Mouse (Mus musculus) thymus, adult 2 months (tissue): ENCODE data around the gene Zglp1. TPM values are rescaled to one million over a fixed set of nuclear protein-coding genes. Genes with fewer than 3 reads are reported as not detected.
"Not testable (repeated sequence)": the region's sequence is repeated elsewhere in the genome, so short reads cannot be mapped to it uniquely, and the experiment has no call there.

Source experiments
- DNase-seq: peaks from one replicate; pipeline ENCODE4 v3.0.0; 2021
- H3K27ac ChIP-seq: fragments of 200-500 bp; 2 replicates; pipeline ENCODE4 v1.5.1; 2012; ENCODE audit warnings: low read length, control low read depth; ENCODE audit not compliant: control insufficient read depth, insufficient read depth
- H3K27me3 ChIP-seq: fragments of 200-500 bp; 2 replicates; pipeline ENCODE4 v1.6.1; 2012; ENCODE audit warnings: mild to moderate bottlenecking, low read length, moderate library complexity, mixed read lengths; ENCODE audit not compliant: control insufficient read depth, insufficient read depth
- H3K36me3 ChIP-seq: fragments of 200-500 bp; 2 replicates; pipeline ENCODE4 v1.6.1; 2012; ENCODE audit warnings: mild to moderate bottlenecking, low read length, moderate library complexity; ENCODE audit not compliant: control insufficient read depth, insufficient read depth
- H3K4me1 ChIP-seq: fragments of 200-500 bp; replicated peaks from 2 replicates; pipeline ENCODE4 v1.6.1; 2012; ENCODE audit warnings: low read length; ENCODE audit not compliant: control insufficient read depth, insufficient read depth
- H3K4me3 ChIP-seq: fragments of 200-500 bp; 2 replicates; pipeline ENCODE4 v1.5.1; 2012; ENCODE audit warnings: mild to moderate bottlenecking, low read length, control low read depth, moderate library complexity; ENCODE audit not compliant: control insufficient read depth, insufficient read depth
- CTCF ChIP-seq: fragments of 200-500 bp; IDR thresholded peaks from 2 replicates; pipeline ENCODE4 v1.5.1; 2012; ENCODE audit warnings: mild to moderate bottlenecking, control low read depth, low read length, moderate library complexity, borderline replicate concordance; ENCODE audit not compliant: control insufficient read depth, poor library complexity, insufficient read depth; ENCODE audit errors: extremely low read depth
- POLR2A ChIP-seq: fragments of 200-500 bp; IDR thresholded peaks from 2 replicates; pipeline ENCODE4 v1.6.1; 2012; ENCODE audit warnings: mild to moderate bottlenecking, low read length, control low read depth, moderate library complexity; ENCODE audit not compliant: control insufficient read depth, poor library complexity, insufficient read depth; ENCODE audit errors: extremely low read depth
- WGBS: fragments of 180-500 bp; shearing (Covaris S2); methylation state at CpG from one replicate; pipeline ENCODE4 v1.1.7; 2018; 5-methylcytosine and 5-hydroxymethylcytosine counted together
- polyA plus RNA-seq: library from polyadenylated mRNA; depleted of rRNA; stranded (reverse); fragments of >200 nt; gene quantifications from 2 replicates; pipeline ENCODE4 v1.2.3, GENCODE M21; 2012

The Zglp1 gene
- polyA plus RNA-seq, 1 experiment: 1.1 TPM

DNA sequence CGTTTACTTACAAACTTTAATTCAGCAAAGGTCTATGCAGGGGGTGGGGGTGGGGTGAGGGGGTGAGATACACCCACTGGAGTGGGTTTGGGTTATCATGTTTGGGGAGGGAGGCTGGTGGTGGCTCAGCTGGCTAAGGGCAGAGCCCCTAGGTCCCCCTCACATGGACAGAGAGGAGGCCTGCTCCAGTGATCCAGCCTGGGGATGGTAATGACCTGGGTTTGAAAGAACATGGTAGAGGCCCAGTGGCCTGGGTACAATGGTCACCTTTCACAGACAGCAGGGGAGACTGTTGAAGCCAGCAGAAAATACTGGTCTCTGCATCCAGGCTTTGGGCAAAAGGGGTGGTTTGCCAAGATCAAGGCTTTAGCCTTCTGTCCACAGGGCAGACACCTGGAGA is 7.3 kb upstream of the Zglp1 start:
- TF ChIP-seq POLR2A (no peak), CTCF (no peak)
- Histone ChIP-seq H3K27ac (no peak overlapping the region), H3K4me3 (no peak overlapping the region), H3K36me3 (peaks cover 40% of the 10 kb centered on the region), H3K4me1 (peaks cover 4% of the 10 kb centered on the region; the same call in 1 of the 2 replicates), H3K27me3 (no peaks in the 10 kb centered on the region)
- no peak for DNase-seq
- WGBS: 70% methylated on average over 1 of the region's 1 CpGs

DNA sequence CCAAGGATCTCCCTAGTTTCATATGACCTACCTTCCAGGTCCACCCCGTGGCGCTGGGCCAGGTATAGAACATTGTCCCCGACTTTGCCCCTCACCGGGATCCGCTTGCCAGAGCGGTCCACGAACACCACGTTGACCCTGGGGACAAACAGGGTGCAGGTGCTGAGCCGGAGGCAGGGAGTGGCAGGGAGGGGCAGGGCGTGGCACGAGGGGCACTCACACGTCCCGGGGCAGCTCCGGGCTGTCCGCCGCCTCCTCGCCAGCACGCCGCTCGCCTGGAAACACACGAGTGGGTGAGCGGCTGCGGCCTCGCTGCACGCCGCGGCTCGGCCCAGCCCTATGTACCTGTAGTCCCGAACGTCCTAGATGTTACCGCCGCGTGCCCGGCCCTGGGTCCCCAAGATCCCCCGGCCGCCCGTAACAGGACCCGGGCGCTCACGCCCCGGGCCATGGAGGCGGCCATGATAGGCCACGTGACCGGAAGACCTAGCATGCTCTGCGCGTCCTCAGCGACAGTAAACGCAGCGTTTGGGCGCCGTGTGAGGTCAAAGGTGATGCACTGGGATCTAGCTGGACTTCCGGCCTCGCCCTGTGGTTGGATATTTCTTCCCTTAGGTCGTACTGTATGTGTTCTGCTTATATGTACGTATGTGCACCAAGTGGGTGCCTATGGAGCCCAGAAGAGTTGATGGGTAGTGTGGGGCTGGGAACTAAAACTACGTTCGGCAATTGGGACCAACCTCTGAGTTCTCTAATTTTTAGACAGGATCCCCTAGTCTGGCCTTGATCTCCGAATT is 6.3 kb upstream of the Zglp1 start, which contains the start of the genes Gm49373 and Fdx1l:
Gene Gm49373 (minus strand): TSS at position 53 of the 797 bp plus-strand sequence.
Gene Fdx1l (minus strand): TSS at position 571 of the 797 bp plus-strand sequence.
- Histone ChIP-seq H3K4me3 (peak within 1 kb of the TSS; percentile 67), H3K36me3 (peaks cover 31% of the 10 kb centered on the region), H3K4me1 (peaks cover 4% of the 10 kb centered on the region; the same call in 1 of the 2 replicates), H3K27ac (no peak within 1 kb of the TSS), H3K27me3 (no peaks in the 10 kb centered on the region)
- DNase-seq: peak; percentile 84
- WGBS: 2% methylated on average over 58 of the region's 58 CpGs
- no peak for TF ChIP-seq POLR2A
- peak; percentile 42; the same call in 1 of the 2 replicates for TF ChIP-seq CTCF

DNA sequence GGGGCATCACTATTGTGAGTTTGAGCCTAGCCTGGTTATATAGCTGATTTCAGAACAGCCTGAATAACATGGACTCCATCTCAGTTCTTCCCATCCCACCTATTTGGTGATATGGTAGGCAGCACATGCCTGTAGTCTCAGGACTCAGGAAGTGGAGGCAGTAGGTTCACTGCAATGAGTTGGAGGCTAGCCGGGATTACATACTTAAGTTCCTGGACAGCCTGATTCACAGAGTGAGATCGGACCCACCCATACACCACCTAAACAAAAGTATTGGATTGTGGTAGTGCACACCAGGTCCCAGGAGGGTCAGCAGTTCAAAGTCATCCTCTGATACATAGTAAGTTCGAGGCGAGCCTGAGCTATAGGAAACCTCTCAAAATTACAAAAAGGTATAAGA is 5.7 kb upstream of the Zglp1 start:
- H3K4me3 ChIP-seq: peak overlapping the region; percentile 67
- H3K27me3 ChIP-seq: no peaks in the 10 kb centered on the region
- H3K4me1 ChIP-seq: peaks cover 4% of the 10 kb centered on the region; the same call in 1 of the 2 replicates
- DNase-seq: no peak
- 15% methylated on average over 4 of the region's 4 CpGs for WGBS
- peaks cover 27% of the 10 kb centered on the region for H3K36me3 ChIP-seq
- TF ChIP-seq CTCF (no peak), POLR2A (no peak)
- H3K27ac ChIP-seq: no peak overlapping the region

DNA sequence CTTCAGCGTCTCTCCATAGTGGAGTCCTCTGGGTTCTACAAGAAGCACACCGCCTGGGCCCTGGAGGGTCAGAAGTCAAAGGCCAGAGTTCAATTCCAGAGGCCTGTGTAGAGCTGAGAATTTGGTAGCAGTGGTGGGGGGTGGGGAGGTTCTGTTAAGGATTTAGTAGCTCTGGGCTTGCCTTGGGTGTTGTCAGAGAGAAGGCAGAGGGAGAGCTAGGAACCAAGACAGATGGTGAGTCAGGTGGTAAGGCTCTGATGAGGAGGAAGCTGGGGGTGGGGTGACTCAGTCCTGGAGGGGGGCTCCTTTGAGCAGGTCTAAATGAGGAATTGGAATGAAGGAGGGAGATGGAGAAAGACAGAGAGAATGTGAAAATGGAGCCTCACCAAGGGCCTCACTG is 4.0 kb downstream of the Zglp1 start:
- H3K27ac ChIP-seq: no peak overlapping the region
- H3K4me3 ChIP-seq: no peak overlapping the region
- TF ChIP-seq POLR2A: no peak
- H3K4me1 ChIP-seq: no peaks in the 10 kb centered on the region
- no peak for DNase-seq
- no peaks in the 10 kb centered on the region for H3K36me3 ChIP-seq
- 96% methylated on average over 2 of the region's 2 CpGs for WGBS
- no peaks in the 10 kb centered on the region for H3K27me3 ChIP-seq

DNA sequence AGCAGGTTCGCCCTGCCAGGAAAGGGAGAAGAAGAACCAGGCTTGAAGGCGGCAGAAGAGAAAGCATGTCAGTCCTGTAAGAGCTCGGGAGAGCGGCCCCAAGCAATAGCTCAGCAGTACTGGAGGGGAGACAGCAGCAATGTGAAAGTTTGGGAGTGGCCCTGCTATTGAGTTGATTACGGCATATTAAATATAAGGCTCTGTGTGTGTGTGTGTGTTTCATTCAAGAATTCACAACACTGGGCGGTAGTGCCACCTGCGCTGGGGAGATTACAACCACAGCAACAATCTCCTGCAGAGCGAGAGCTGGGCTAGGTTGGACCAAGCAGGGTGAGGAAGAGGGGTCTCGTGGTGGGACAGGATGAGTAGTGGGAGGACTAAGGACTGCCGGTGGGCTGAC is 15.3 kb downstream of the Zglp1 start:
- WGBS: 85% methylated on average over 10 of the region's 10 CpGs
- TF ChIP-seq POLR2A: no peak
- no peaks in the 10 kb centered on the region for H3K4me1 ChIP-seq

DNA sequence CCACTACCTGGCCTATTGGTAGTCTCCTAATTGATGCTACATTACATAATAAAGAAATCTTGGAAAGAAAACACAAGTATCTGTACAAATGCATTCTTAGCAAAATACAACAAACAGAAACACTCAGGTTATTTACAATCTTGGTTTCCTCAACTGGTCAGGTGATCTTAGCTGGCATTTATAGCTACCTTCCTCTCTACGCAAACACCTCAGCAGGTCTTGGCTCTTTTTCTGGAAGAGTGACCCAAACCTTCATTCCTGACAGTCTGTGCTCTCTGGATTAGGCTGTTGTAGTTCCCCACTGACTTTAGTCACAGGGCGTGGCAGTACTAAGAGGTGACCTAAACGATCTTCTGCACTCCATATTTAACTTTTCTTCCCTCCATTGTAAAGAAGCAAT is 21.7 kb downstream of the Zglp1 start:
- 81% methylated on average over 3 of the region's 3 CpGs for WGBS
- TF ChIP-seq CTCF (no peak), POLR2A (no peak)

More for the DNA sequence above, 15.3 kb downstream of the Zglp1 start:
- Histone ChIP-seq H3K27me3 (no peaks in the 10 kb centered on the region), H3K36me3 (no peaks in the 10 kb centered on the region), H3K4me3 (no peak overlapping the region), H3K27ac (no peak overlapping the region)
- no peak for DNase-seq

DNA sequence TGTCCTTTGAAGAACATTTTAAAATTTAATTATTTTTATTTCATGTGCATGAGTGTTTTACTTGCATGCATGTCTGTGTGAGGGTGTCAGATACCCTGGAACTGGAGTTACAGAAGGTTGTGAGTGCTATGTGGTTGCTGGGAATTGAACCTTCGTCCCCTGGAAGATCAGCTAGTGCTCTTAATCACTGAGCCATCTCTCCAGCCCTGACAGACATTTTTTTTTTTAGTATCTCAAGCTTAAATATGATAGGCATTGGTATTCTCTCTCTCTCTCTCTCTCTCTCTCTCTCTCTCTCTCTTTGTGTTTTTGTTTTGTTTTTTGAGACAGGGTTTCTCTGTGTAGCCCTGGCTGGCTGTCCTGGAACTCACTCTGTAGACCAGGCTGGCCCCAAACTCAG is 22.1 kb downstream of the Zglp1 start:
- H3K4me3 ChIP-seq, H3K4me1 ChIP-seq, DNase-seq, H3K27ac ChIP-seq, H3K36me3 ChIP-seq, H3K27me3 ChIP-seq: not testable (repeated sequence)
- WGBS: 84% methylated on average over 1 of the region's 1 CpGs

More for the DNA sequence above, 21.7 kb downstream of the Zglp1 start:
- no peak for DNase-seq
- H3K27me3 ChIP-seq: no peaks in the 10 kb centered on the region; the same call in 1 of the 2 replicates
- H3K27ac ChIP-seq: no peak overlapping the region
- H3K4me1 ChIP-seq: no peaks in the 10 kb centered on the region
- no peaks in the 10 kb centered on the region for H3K36me3 ChIP-seq
- no peak overlapping the region for H3K4me3 ChIP-seq
